Mouse (Mus musculus) ES-E14 (cell line): ENCODE measurements around the gene Hist1h2bb.

Experiments
- CHD2 ChIP-seq: IDR thresholded peaks from 2 replicates; pipeline ENCODE4 v1.6.1; 2014; ENCODE audit warnings: mild to moderate bottlenecking, low read depth, low read length, inconsistent platforms
- MAFK ChIP-seq: IDR thresholded peaks from 2 replicates; pipeline ENCODE4 v1.6.1; 2014; ENCODE audit warnings: mild to moderate bottlenecking, low read depth, low read length, inconsistent platforms; ENCODE audit not compliant: insufficient read depth
- ZC3H11A ChIP-seq: IDR thresholded peaks from 2 replicates; pipeline ENCODE4 v1.6.1; 2012; ENCODE audit warnings: low read depth, mild to moderate bottlenecking, inconsistent platforms, low read length, borderline replicate concordance

- no peak for TF ChIP-seq ZC3H11A
- TF ChIP-seq CHD2: no peak
- no peak for TF ChIP-seq MAFK
Measured at GRCm38 (mm10) chr13:23747892-23748288, 1.4 kb downstream of the Hist1h2bb start.
